ENCODE assay signal across 9 mouse cellular contexts in genomic region chr2:20339919-20340318, GRCm38 (mm10).
DNase-seq lines count a peak whose midpoint lies in the region; ATAC-seq and TF ChIP-seq lines count a peak whose summit lies in the region.
"Had no signal": no experiment of that assay in that cellular context is flagged by ENCODE, and none has a peak within 500 bp of the region (broad histone marks: within the 10 kb centered on the region; RNA-seq: fewer than 3 reads in every experiment).

No protein-coding gene starts in this region.

- H3K27me3 ChIP-seq in neural tube, embryonic 12.5 days (replicated peaks) = no peaks in the 10 kb centered on the region
- H3K27me3 ChIP-seq in hindbrain, postnatal 0 days (ENCODE audit: insufficient read depth, low read length) = no peaks in the 10 kb centered on the region
- H3K27me3 ChIP-seq in lung, embryonic 15.5 days = no peaks in the 10 kb centered on the region

- 20% methylated on average over 12 of the region's 12 CpGs for WGBS in neural tube, embryonic 12.5 days
- WGBS in hindbrain, postnatal 0 days = 13% methylated on average over 12 of the region's 12 CpGs
- WGBS in lung, embryonic 15.5 days = 17% methylated on average over 12 of the region's 12 CpGs

- no peak overlapping the region for H3K27ac ChIP-seq in neural tube, embryonic 12.5 days
- no peak overlapping the region for H3K27ac ChIP-seq in hindbrain, postnatal 0 days
- H3K27ac ChIP-seq in lung, embryonic 15.5 days = no peak overlapping the region
- H3K27ac ChIP-seq: liver, embryonic 14.5 days had no signal

- H3K9ac ChIP-seq in neural tube, embryonic 12.5 days = no peak overlapping the region
- no peak overlapping the region for H3K9ac ChIP-seq in hindbrain, postnatal 0 days (replicated peaks; ENCODE audit: low read length)
- H3K9ac ChIP-seq in lung, embryonic 15.5 days = peak overlapping the region; percentile 16; the same call in 1 of the 2 replicates
- H3K9ac ChIP-seq: liver, embryonic 14.5 days had no signal

- H3K36me3 ChIP-seq in neural tube, embryonic 12.5 days = no peaks in the 10 kb centered on the region
- H3K36me3 ChIP-seq in hindbrain, postnatal 0 days (ENCODE audit: insufficient read depth, low read length) = no peaks in the 10 kb centered on the region
- no peaks in the 10 kb centered on the region for H3K36me3 ChIP-seq in lung, embryonic 15.5 days

- peak overlapping the region; percentile 44 for H3K4me2 ChIP-seq in neural tube, embryonic 12.5 days (replicated peaks)
- H3K4me2 ChIP-seq in hindbrain, postnatal 0 days (ENCODE audit: low read depth, low read length) = peak overlapping the region; percentile 48
- H3K4me2 ChIP-seq in lung, embryonic 15.5 days = peak overlapping the region; percentile 47

- H3K4me3 ChIP-seq in neural tube, embryonic 12.5 days = no peak overlapping the region
- peak overlapping the region; percentile 14; the same call in 1 of the 2 replicates for H3K4me3 ChIP-seq in hindbrain, postnatal 0 days (ENCODE audit: low read length)
- peak overlapping the region; percentile 23 for H3K4me3 ChIP-seq in lung, embryonic 15.5 days

- TF ChIP-seq CTCF in hindbrain, postnatal 0 days (IDR thresholded peaks at IDR 0.05; ENCODE audit: low read depth) = no peak

- no peak for DNase-seq in neural tube, embryonic 10.5 days (ENCODE audit: extremely low spot score, low spot score)
- DNase-seq in hindbrain, postnatal 0 days (ENCODE audit: low spot score) = no peak
- DNase-seq in right cerebral cortex, postnatal 10 days (ENCODE audit: low spot score in 2 of 2) = no peak
- DNase-seq in cerebellum, adult 18-20 months = no peak
- no peak for DNase-seq in left cerebral cortex, postnatal 4 days

- peaks cover 12% of the 10 kb centered on the region for H3K4me1 ChIP-seq in neural tube, embryonic 12.5 days
- H3K4me1 ChIP-seq in hindbrain, postnatal 0 days (ENCODE audit: insufficient read depth, low read length) = no peaks in the 10 kb centered on the region
- H3K4me1 ChIP-seq in lung, embryonic 15.5 days = no peaks in the 10 kb centered on the region

- intact Hi-C loops in left cerebral cortex, postnatal 4 days (cut with DNase I) = no loop called here

- no peak for ATAC-seq in neural tube, embryonic 12.5 days (ENCODE audit: low FRiP score, low read depth)
- ATAC-seq in hindbrain, postnatal 0 days = no peak
- no peak for ATAC-seq in lung, embryonic 15.5 days (ENCODE audit: borderline replicate concordance, extremely low read depth, low FRiP score, low TSS enrichment)
- ATAC-seq in CD4-positive, CD25-positive, alpha-beta regulatory T cell, adult 4 months = no peak

- no peaks in the 10 kb centered on the region for H3K9me3 ChIP-seq in neural tube, embryonic 12.5 days
- no peaks in the 10 kb centered on the region for H3K9me3 ChIP-seq in hindbrain, postnatal 0 days (ENCODE audit: low read length)
- H3K9me3 ChIP-seq in lung, embryonic 15.5 days = no peaks in the 10 kb centered on the region
